Mouse (Mus musculus) midbrain, embryonic 15.5 days (tissue): ENCODE data around the gene Gpx7. TPM values are rescaled to one million over a fixed set of nuclear protein-coding genes. Genes with fewer than 3 reads are reported as not detected.

Experiments used
- ATAC-seq: fragments of 200-750 bp; cut with Nextera tagmentation; replicated peaks from 2 replicates; pipeline ENCODE4 v1.8.0; 2017; ENCODE audit warnings: moderate TSS enrichment
- H3K27ac ChIP-seq: fragments of 300-500 bp; sonication (generic); 2 replicates; pipeline ENCODE4 v1.5.1; 2015; ENCODE audit warnings: mild to moderate bottlenecking, inconsistent platforms
- H3K27me3 ChIP-seq: fragments of 300-500 bp; sonication (generic); replicated peaks from 2 replicates; pipeline ENCODE4 v1.6.1; 2015; ENCODE audit warnings: inconsistent platforms
- H3K36me3 ChIP-seq: fragments of 300-500 bp; sonication (generic); replicated peaks from 2 replicates; pipeline ENCODE4 v1.6.1; 2015; ENCODE audit warnings: inconsistent platforms
- H3K4me1 ChIP-seq: fragments of 300-500 bp; sonication (generic); 2 replicates; pipeline ENCODE4 v1.6.1; 2015; ENCODE audit warnings: inconsistent platforms
- H3K4me2 ChIP-seq: fragments of 300-500 bp; sonication (generic); 2 replicates; pipeline ENCODE4 v1.6.1; 2015; ENCODE audit warnings: inconsistent platforms, mild to moderate bottlenecking, moderate library complexity
- H3K4me3 ChIP-seq: fragments of 300-500 bp; sonication (generic); 2 replicates; pipeline ENCODE4 v1.5.1; 2015; ENCODE audit warnings: mild to moderate bottlenecking, inconsistent platforms
- H3K9ac ChIP-seq: fragments of 300-500 bp; sonication (generic); 2 replicates; pipeline ENCODE4 v1.6.1; 2015; ENCODE audit warnings: mild to moderate bottlenecking, inconsistent platforms
- H3K9me3 ChIP-seq: fragments of 300-500 bp; sonication (generic); 2 replicates; pipeline ENCODE4 v1.6.1; 2016; ENCODE audit warnings: inconsistent platforms
- WGBS: fragments of 180-500 bp; shearing (Covaris S2); methylation state at CpG from one replicate; pipeline ENCODE4 v1.1.7; 2015; ENCODE audit warnings: mixed read lengths; 5-methylcytosine and 5-hydroxymethylcytosine counted together
- polyA plus RNA-seq: library from polyadenylated mRNA; unstranded; fragments of >200 nt; fragmentation: Nextera tagmentation; extraction: Ambion mirVana; gene quantifications from 2 replicates; pipeline ENCODE4 v1.2.1, GENCODE M21; 2015

Gpx7 gene
- polyA plus RNA-seq, result 25.1 and 29.1 TPM in 2 replicates

DNA sequence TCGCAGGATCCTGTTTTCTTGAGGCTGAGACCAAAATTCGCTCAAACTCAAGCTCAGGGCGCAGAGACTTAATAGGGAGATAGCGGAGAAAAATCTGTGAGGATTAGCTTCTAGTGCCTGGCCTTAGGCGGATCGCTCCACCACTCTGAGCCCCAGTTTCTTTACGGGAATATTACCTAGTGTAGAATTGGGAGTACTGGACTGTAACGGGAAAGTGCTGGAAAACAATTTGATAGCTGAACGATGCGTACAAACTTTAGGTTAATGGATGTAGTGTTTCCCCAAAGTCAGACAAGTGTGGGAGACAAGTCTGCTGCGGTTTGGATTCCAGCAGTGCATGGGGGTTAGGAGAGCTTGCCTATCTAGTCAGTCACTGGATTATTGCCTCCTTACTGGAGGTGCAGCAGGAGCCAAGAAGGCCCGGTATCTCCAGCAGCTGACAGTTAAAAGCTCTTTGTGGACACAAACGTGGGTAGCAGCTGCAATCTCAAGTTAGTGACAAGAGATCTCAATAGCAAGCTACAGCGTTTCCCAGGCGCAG is at the start of gene Gpx7:
Gpx7 (minus strand) TSS at position 101 of the 541 bp plus-strand sequence.
- Histone ChIP-seq H3K36me3 (no peaks in the 10 kb centered on the region), H3K4me2 (peak within 1 kb of the TSS; percentile 94), H3K9ac (peak within 1 kb of the TSS; percentile 60), H3K27me3 (no peaks in the 10 kb centered on the region), H3K4me3 (peak within 1 kb of the TSS; percentile 49), H3K4me1 (peaks cover 18% of the 10 kb centered on the region), H3K9me3 (no peaks in the 10 kb centered on the region), H3K27ac (peak within 1 kb of the TSS; percentile 62)
- 6% methylated on average over 15 of the region's 15 CpGs for WGBS
- peak; percentile 51 for ATAC-seq

- 87% methylated on average over 2 of the region's 2 CpGs for WGBS
- H3K9me3 ChIP-seq, result no peaks in the 10 kb centered on the region
- H3K4me3 ChIP-seq, result no peak overlapping the region
- no peak overlapping the region for H3K4me2 ChIP-seq
- H3K27ac ChIP-seq, result no peak overlapping the region
- H3K9ac ChIP-seq, result no peak overlapping the region
- no peaks in the 10 kb centered on the region for H3K27me3 ChIP-seq
- ATAC-seq, result no peak
- no peaks in the 10 kb centered on the region for H3K36me3 ChIP-seq
- H3K4me1 ChIP-seq, result peaks cover 14% of the 10 kb centered on the region
Measured at GRCm38 (mm10) chr4:108456028-108456427, 49.3 kb upstream of the Gpx7 start.

GRCm38 (mm10) chr4:108448091-108448490 is 41.3 kb upstream of the Gpx7 start:
- Histone ChIP-seq H3K4me1 (no peaks in the 10 kb centered on the region), H3K36me3 (no peaks in the 10 kb centered on the region), H3K9ac (no peak overlapping the region), H3K27ac (no peak overlapping the region), H3K4me2 (no peak overlapping the region), H3K4me3 (no peak overlapping the region), H3K27me3 (no peaks in the 10 kb centered on the region), H3K9me3 (no peaks in the 10 kb centered on the region)
- ATAC-seq, result no peak
- WGBS, result 74% methylated on average over 7 of the region's 7 CpGs

DNA sequence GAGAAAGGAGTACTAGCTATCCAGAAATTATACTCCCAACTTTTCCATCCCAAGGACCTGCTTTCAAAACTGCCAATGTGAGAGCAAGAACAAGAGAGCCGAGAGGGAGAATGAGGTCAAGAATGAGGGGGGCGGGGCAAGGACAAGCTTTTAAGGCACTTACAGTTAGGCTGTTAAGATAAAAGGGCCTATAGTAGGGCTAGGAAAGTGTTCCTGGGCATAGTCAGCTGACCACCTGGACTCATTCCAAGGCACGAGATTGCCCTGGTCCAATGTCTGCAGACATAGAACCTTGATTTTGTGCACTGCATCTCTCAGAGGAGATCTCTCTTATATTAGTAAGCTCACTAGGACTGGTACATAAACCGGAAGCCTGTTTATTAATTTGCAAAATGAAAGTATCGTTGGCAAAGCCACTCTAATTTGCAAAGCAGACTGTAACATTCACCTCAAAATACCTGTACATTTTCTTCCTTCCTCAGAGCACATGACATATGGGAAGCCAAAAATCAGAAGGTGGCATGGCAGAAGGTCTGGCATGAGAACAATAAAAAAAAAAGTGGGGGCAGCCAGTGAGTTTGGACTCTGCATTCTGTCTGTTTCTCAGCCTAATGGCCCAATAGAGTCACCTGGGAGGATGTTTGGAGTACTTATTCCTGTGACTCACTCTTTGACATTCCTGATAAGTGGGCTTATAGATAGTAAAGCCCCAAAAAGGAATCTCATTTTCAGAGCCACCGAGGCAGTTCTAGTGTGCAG is 31.5 kb upstream of the Gpx7 start:
- 73% methylated on average over 6 of the region's 6 CpGs for WGBS
- Histone ChIP-seq H3K27me3 (no peaks in the 10 kb centered on the region), H3K4me2 (no peak overlapping the region), H3K9me3 (no peaks in the 10 kb centered on the region), H3K27ac (no peak overlapping the region), H3K36me3 (no peaks in the 10 kb centered on the region), H3K4me1 (no peaks in the 10 kb centered on the region), H3K9ac (no peak overlapping the region), H3K4me3 (no peak overlapping the region)
- ATAC-seq, result no peak

GRCm38 (mm10) chr4:108436225-108436624 is 29.5 kb upstream of the Gpx7 start:
- Histone ChIP-seq H3K4me3 (no peak overlapping the region), H3K4me2 (no peak overlapping the region), H3K9me3 (no peaks in the 10 kb centered on the region), H3K4me1 (peaks cover 7% of the 10 kb centered on the region), H3K27me3 (no peaks in the 10 kb centered on the region), H3K27ac (no peak overlapping the region), H3K36me3 (no peaks in the 10 kb centered on the region), H3K9ac (no peak overlapping the region)
- WGBS, result 77% methylated on average over 1 of the region's 1 CpGs
- ATAC-seq, result no peak

DNA sequence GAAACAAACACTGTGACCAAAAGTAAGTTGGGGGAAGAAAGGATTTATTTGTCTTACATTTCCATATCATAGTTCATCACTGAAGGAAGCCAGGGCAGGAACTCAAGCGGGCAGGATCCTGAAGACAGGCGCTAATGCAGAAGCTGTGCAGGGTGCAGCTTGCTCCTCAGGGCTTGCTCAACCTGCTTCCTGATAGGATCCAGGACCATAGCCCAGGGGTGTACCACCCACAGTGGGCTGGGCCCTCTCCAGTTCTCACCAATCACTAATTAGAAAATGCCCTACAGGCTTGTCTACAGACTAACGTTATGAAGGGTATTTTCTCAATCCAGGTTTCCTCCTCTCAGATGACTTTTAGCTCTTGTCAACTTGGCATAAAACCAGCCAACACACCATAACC is 28.9 kb upstream of the Gpx7 start:
- Histone ChIP-seq H3K9ac (no peak overlapping the region), H3K27me3 (no peaks in the 10 kb centered on the region), H3K4me2 (no peak overlapping the region), H3K36me3 (no peaks in the 10 kb centered on the region), H3K9me3 (no peaks in the 10 kb centered on the region), H3K4me3 (no peak overlapping the region), H3K27ac (no peak overlapping the region), H3K4me1 (peaks cover 13% of the 10 kb centered on the region)
- 71% methylated on average over 3 of the region's 3 CpGs for WGBS
- ATAC-seq, result no peak

- ATAC-seq, result no peak
- Histone ChIP-seq H3K36me3 (no peaks in the 10 kb centered on the region), H3K4me2 (no peak overlapping the region), H3K27me3 (no peaks in the 10 kb centered on the region), H3K4me1 (peaks cover 14% of the 10 kb centered on the region), H3K4me3 (no peak overlapping the region), H3K9ac (no peak overlapping the region), H3K9me3 (no peaks in the 10 kb centered on the region), H3K27ac (no peak overlapping the region)
- 92% methylated on average over 3 of the region's 3 CpGs for WGBS
Measured at GRCm38 (mm10) chr4:108434781-108435180, 28.0 kb upstream of the Gpx7 start.

GRCm38 (mm10) chr4:108434221-108434620 is 27.5 kb upstream of the Gpx7 start:
- Histone ChIP-seq H3K27ac (no peak overlapping the region), H3K4me1 (peaks cover 14% of the 10 kb centered on the region), H3K4me3 (no peak overlapping the region), H3K36me3 (no peaks in the 10 kb centered on the region), H3K9me3 (no peaks in the 10 kb centered on the region), H3K27me3 (no peaks in the 10 kb centered on the region), H3K9ac (no peak overlapping the region), H3K4me2 (no peak overlapping the region)
- WGBS, result 88% methylated on average over 4 of the region's 4 CpGs
- no peak for ATAC-seq

DNA sequence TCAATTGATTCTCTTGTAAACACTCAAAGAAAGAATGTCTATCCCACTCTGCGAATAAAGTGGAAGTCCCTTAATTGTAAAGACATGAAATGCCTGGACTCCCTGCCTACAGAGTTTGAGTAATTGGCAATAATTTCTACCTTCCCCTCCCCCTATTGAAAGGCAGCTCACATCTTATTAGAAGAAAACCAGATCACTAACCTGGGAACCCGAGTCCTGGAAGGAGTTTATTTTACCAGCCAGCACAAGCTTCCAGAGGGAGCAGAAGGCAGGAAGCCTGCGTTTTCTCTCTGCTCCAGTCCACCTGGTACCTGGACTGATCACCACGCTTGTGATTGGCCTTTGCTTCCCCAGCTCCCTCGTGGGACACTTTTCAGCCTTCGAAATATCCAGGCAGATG is 26.6 kb upstream of the Gpx7 start:
- no peaks in the 10 kb centered on the region for H3K27me3 ChIP-seq
- peaks cover 14% of the 10 kb centered on the region for H3K4me1 ChIP-seq
- ATAC-seq, result no peak
- no peak overlapping the region for H3K27ac ChIP-seq
- H3K36me3 ChIP-seq, result no peaks in the 10 kb centered on the region
- WGBS, result 42% methylated on average over 6 of the region's 6 CpGs
- H3K9ac ChIP-seq, result no peak overlapping the region
- H3K4me2 ChIP-seq, result no peak overlapping the region
- no peak overlapping the region for H3K4me3 ChIP-seq
- H3K9me3 ChIP-seq, result no peaks in the 10 kb centered on the region

DNA sequence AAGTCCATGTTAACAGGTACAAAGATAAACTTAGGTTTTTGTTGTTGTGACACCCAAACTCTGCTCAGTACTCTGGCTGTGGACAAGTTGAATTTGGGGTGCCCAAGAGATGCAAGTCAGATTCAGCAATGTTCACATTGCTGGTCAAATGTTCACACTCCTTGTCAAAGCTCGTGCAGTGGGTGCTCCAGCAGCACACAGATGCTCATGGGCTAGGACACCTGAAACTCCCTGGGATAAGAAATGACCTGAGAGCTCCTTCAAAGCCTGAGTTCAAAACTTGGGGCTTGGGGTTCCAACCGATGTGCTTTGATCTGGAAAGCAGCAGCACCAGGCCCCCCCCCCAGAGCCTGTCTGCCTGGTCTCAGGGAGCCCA is 24.8 kb upstream of the Gpx7 start:
- no peaks in the 10 kb centered on the region for H3K27me3 ChIP-seq
- no peak overlapping the region for H3K9ac ChIP-seq
- no peaks in the 10 kb centered on the region for H3K9me3 ChIP-seq
- H3K4me3 ChIP-seq, result no peak overlapping the region
- no peak for ATAC-seq
- H3K4me1 ChIP-seq, result peaks cover 14% of the 10 kb centered on the region
- 37% methylated on average over 2 of the region's 2 CpGs for WGBS
- H3K36me3 ChIP-seq, result no peaks in the 10 kb centered on the region
- no peak overlapping the region for H3K4me2 ChIP-seq
- peak overlapping the region; percentile 62 for H3K27ac ChIP-seq

DNA sequence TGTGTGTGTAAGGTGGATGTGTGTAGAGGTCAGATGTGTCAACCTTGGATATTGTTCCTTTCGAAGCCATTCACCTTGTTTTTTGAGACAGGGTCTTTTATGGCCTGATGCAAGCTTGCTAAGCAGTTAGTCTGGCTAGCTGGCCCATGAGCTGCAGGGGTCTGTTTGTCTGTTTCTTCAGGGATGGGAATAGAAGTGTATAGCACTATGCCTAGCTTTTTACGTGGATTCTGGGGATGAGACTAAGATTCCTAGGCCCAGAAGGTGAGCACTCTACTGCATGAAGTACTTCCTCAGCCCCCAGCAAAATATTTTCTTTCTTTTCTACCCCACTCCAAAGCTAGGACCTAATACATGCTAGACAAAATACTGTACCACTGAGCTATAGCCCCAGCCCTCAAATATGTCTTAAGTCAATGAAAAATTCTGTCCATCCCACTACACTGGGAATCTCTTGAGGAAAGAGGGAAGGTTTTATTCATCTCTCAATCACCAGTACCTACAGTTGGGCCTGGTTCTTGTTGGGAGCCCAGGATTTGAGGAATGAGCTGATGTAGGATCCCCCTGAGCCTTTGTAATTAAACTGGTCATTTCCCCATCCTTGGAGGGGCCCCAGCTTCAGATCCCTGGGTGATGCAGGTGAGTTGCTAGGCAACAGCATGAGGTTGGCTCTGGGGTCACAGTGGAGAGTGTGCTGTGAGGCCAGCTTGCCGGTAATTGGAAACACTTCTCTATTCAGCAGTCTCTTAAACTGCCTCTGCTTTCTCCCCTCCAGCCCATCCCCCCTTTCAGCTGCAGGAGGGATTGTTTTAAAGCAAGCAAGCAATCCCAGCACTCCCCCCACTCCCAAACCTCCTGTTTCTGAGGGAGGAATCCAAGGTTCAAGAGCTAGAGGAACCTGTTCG is 24.1 kb upstream of the Gpx7 start:
- WGBS, result 28% methylated on average over 4 of the region's 4 CpGs
- ATAC-seq, result peak; percentile 88
- Histone ChIP-seq H3K4me3 (no peak overlapping the region), H3K4me2 (no peak overlapping the region), H3K9me3 (no peaks in the 10 kb centered on the region), H3K4me1 (peaks cover 14% of the 10 kb centered on the region), H3K9ac (no peak overlapping the region), H3K27ac (peak overlapping the region; percentile 62), H3K27me3 (no peaks in the 10 kb centered on the region), H3K36me3 (no peaks in the 10 kb centered on the region)

DNA sequence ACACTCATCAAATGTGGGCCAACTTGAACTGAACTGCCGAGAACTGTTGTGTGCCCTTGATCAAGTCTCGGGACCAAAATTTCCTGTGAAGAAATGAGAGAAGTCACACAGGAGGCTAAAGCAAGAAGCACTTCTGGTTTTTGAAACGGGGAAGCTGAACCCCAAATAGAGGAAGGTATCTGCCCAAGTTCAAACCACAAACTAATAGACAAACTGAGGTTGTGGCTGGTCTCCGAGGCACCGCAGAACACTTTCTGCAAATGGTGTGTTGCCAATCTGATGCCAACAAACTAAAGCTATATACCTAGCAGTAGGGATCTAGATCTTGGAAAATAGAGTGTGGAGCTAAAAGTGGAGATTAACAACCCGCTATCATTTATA is 21.6 kb upstream of the Gpx7 start:
- H3K9ac ChIP-seq, result no peak overlapping the region
- no peak overlapping the region for H3K4me2 ChIP-seq
- no peaks in the 10 kb centered on the region for H3K36me3 ChIP-seq
- no peak for ATAC-seq
- H3K4me1 ChIP-seq, result peaks cover 14% of the 10 kb centered on the region
- H3K4me3 ChIP-seq, result no peak overlapping the region
- no peaks in the 10 kb centered on the region for H3K27me3 ChIP-seq
- H3K9me3 ChIP-seq, result no peaks in the 10 kb centered on the region
- 87% methylated on average over 6 of the region's 6 CpGs for WGBS
- H3K27ac ChIP-seq, result no peak overlapping the region
